Mouse (Mus musculus) lung, embryonic 15.5 days (tissue): ENCODE data around the gene Dot1l. TPM values are rescaled to one million over a fixed set of nuclear protein-coding genes. Genes with fewer than 3 reads are reported as not detected.
"Not testable (repeated sequence)": the region's sequence is repeated elsewhere in the genome, so short reads cannot be mapped to it uniquely, and the experiment has no call there.

Source experiments
- ATAC-seq: fragments of 200-750 bp; cut with Nextera tagmentation; 2 replicates; pipeline ENCODE4 v1.8.0; 2017; ENCODE audit warnings: moderate number of reproducible peaks, borderline replicate concordance; ENCODE audit not compliant: low FRiP score, low TSS enrichment; ENCODE audit errors: extremely low read depth
- H3K27ac ChIP-seq: fragments of 300-500 bp; sonication (generic); 2 replicates; pipeline ENCODE4 v1.5.1; 2015; ENCODE audit warnings: moderate library complexity, mild to moderate bottlenecking, inconsistent platforms
- H3K27me3 ChIP-seq: fragments of 300-500 bp; sonication (generic); 2 replicates; pipeline ENCODE4 v1.6.1; 2015; ENCODE audit warnings: inconsistent platforms
- H3K36me3 ChIP-seq: fragments of 300-500 bp; sonication (generic); 2 replicates; pipeline ENCODE4 v1.6.1; 2015; ENCODE audit warnings: inconsistent platforms
- H3K4me1 ChIP-seq: fragments of 300-500 bp; sonication (generic); 2 replicates; pipeline ENCODE4 v1.6.1; 2015; ENCODE audit warnings: inconsistent platforms
- H3K4me2 ChIP-seq: fragments of 300-500 bp; sonication (generic); 2 replicates; pipeline ENCODE4 v1.6.1; 2015; ENCODE audit warnings: inconsistent platforms, mild to moderate bottlenecking, moderate library complexity
- H3K4me3 ChIP-seq: fragments of 300-500 bp; sonication (generic); 2 replicates; pipeline ENCODE4 v1.5.1; 2015; ENCODE audit warnings: mild to moderate bottlenecking, inconsistent platforms
- H3K9ac ChIP-seq: fragments of 300-500 bp; sonication (generic); 2 replicates; pipeline ENCODE4 v1.6.1; 2015; ENCODE audit warnings: inconsistent platforms
- H3K9me3 ChIP-seq: fragments of 300-500 bp; sonication (generic); 2 replicates; pipeline ENCODE4 v1.6.1; 2016; ENCODE audit warnings: inconsistent platforms
- WGBS: fragments of 180-500 bp; shearing (Covaris S2); methylation state at CpG from one replicate; pipeline ENCODE4 v1.1.7; 2015; 5-methylcytosine and 5-hydroxymethylcytosine counted together
- polyA plus RNA-seq: library from polyadenylated mRNA; unstranded; fragments of >200 nt; fragmentation: Nextera tagmentation; extraction: Ambion mirVana; gene quantifications from 2 replicates; pipeline ENCODE4 v1.2.1, GENCODE M21; 2015

Dot1l gene
- polyA plus RNA-seq, 1 experiment from 2014 or later: 18.3 TPM

DNA sequence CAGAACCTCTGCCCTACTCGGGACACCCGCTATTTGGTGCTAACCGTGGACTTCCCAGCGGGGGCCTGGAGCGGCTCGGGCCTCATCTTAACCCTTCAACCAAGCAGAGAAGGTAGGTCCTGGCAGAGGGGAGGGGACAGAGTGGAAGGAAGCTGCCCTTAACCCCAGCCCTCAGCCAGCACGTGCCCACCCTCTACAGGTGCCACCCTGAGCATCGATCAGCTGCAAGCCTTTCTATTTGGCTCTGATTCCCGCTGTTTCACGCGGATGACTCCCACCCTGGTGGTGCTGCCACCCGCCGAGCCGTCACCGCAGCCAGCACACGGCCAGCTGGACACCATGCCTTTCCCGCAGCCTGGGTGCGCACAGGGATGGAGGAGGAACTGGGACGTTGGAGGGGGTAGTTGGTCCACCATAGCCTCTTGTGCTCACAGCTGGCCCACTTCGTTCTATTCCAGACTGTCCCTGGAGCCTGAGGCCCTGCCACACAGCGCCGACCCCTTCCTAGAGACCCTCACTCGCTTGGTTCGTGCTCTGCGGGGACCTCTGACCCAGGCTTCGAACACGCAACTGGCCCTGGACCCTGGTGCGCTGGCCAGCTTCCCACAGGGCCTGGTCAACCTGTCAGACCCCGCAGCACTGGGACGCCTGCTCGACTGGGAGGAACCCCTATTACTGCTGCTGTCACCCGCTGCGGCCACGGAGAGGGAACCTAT is 51.5 kb downstream of the Dot1l start:
- 41% methylated on average over 34 of the region's 34 CpGs for WGBS
- Histone ChIP-seq H3K27me3 (peaks cover 32% of the 10 kb centered on the region), H3K4me1 (peaks cover 36% of the 10 kb centered on the region), H3K9ac (peak overlapping the region; percentile 58), H3K27ac (peak overlapping the region; percentile 71), H3K4me3 (peak overlapping the region; percentile 42), H3K9me3 (no peaks in the 10 kb centered on the region), H3K36me3 (peaks cover 34% of the 10 kb centered on the region), H3K4me2 (peak overlapping the region; percentile 91)
- no peak for ATAC-seq

DNA sequence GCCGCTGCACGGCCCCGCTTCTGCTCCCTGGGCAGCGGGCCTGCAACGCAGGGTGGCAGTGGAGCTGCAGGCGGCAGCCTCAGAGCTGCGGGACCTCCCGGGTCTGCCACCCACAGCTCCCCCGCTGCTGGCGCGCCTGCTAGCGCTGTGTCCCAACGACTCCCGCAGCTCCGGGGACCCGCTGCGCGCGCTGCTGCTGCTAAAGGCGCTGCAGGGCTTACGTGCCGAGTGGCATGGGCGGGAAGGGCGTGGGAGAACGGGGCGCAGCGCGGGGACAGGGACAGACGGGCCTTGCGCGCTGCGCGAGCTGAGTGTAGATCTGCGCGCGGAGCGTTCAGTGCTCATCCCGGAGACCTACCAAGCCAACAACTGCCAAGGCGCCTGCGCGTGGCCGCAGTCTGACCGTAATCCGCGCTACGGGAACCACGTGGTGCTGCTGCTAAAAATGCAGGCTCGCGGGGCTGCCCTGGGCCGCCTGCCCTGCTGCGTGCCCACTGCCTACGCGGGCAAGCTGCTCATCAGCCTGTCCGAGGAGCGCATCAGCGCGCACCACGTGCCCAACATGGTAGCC is 52.1 kb downstream of the Dot1l start:
- peaks cover 27% of the 10 kb centered on the region for H3K36me3 ChIP-seq
- peaks cover 34% of the 10 kb centered on the region for H3K27me3 ChIP-seq
- no peaks in the 10 kb centered on the region for H3K9me3 ChIP-seq
- peak; percentile 63 for ATAC-seq
- H3K27ac ChIP-seq: peak overlapping the region; percentile 71
- H3K4me3 ChIP-seq: peak overlapping the region; percentile 42
- H3K9ac ChIP-seq: peak overlapping the region; percentile 58
- WGBS: 0% methylated on average over 55 of the region's 58 CpGs
- H3K4me2 ChIP-seq: peak overlapping the region; percentile 91
- peaks cover 36% of the 10 kb centered on the region for H3K4me1 ChIP-seq

GRCm38 (mm10) chr10:80808099-80808984 is 53.3 kb downstream of the Dot1l start:
- no peak for ATAC-seq
- Histone ChIP-seq H3K9ac (peak overlapping the region; percentile 33; the same call in 1 of the 2 replicates), H3K27ac (no peak overlapping the region), H3K36me3 (peaks cover 15% of the 10 kb centered on the region), H3K4me1 (peaks cover 36% of the 10 kb centered on the region), H3K9me3 (no peaks in the 10 kb centered on the region), H3K27me3 (peaks cover 36% of the 10 kb centered on the region), H3K4me2 (peak overlapping the region; percentile 91), H3K4me3 (peak overlapping the region; percentile 16)
- WGBS: 16% methylated on average over 40 of the region's 40 CpGs

GRCm38 (mm10) chr10:80808985-80809632 is 54.1 kb downstream of the Dot1l start:
- ATAC-seq: no peak
- H3K9me3 ChIP-seq: no peaks in the 10 kb centered on the region
- peak overlapping the region; percentile 16 for H3K4me3 ChIP-seq
- H3K4me1 ChIP-seq: peaks cover 36% of the 10 kb centered on the region
- H3K4me2 ChIP-seq: peak overlapping the region; percentile 47
- H3K9ac ChIP-seq: peak overlapping the region; percentile 33; the same call in 1 of the 2 replicates
- WGBS: 7% methylated on average over 17 of the region's 18 CpGs
- no peak overlapping the region for H3K27ac ChIP-seq
- peaks cover 8% of the 10 kb centered on the region for H3K36me3 ChIP-seq
- peaks cover 36% of the 10 kb centered on the region for H3K27me3 ChIP-seq

DNA sequence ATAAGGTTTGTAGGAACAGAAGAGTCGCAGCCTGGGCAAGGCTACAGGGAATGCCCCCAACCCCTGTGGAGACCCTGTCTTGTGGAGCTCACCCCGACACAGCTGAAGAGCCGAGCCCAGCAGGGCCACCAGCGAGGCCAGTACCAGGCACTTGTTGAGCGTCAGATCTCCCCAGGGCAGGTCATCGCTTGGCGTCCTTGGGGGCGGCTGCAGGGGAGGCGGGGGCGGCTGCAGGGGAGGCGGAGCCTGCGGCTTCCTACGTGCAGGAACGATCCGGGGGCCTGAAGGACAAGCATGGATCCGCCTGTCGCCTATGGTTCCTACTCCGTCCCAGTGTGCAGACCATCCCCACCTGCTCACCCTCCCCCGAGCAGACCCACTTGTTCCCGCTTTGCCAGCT is 55.1 kb downstream of the Dot1l start:
- 6% methylated on average over 20 of the region's 20 CpGs for WGBS
- peak overlapping the region; percentile 23 for H3K4me2 ChIP-seq
- no peak for ATAC-seq
- H3K9ac ChIP-seq: no peak overlapping the region
- no peak overlapping the region for H3K4me3 ChIP-seq
- peaks cover 36% of the 10 kb centered on the region for H3K4me1 ChIP-seq
- H3K36me3 ChIP-seq: no peaks in the 10 kb centered on the region
- H3K27ac ChIP-seq: no peak overlapping the region
- no peaks in the 10 kb centered on the region for H3K9me3 ChIP-seq
- H3K27me3 ChIP-seq: peaks cover 36% of the 10 kb centered on the region

DNA sequence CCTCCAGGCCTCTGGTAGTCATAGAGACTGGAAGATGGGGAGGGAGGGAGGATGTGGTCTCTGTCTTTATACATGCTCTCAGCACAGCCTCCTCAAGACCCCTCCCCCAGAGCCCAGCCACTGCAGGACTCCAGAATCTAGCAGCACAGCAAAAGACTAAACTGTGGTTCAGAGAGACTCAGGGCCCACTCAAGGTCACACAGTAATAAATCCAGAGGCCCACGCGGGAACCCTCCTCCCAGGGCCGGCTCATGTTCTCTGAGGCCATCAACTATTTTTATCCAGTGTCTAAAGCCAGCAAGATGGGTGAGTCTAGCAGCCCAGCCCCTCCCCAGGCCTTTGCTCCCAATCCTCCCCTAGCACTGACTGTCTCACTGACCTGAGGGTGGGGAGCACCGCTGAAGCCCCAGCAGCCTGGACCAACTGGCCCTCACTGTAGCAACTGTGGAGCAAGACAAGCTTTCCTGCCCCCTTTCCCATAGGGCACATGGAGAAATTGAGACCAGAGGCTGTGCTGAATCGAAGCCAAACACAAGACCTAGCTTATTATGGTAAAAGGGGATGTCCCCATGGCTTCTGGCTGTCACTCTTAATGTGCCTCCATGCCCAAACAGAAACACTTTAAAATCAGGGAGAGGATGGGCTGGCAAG is 57.5 kb downstream of the Dot1l start:
- H3K4me1 ChIP-seq: peaks cover 22% of the 10 kb centered on the region
- H3K4me3 ChIP-seq: no peak overlapping the region
- H3K9ac ChIP-seq: no peak overlapping the region
- no peak overlapping the region for H3K27ac ChIP-seq
- no peaks in the 10 kb centered on the region for H3K36me3 ChIP-seq
- no peaks in the 10 kb centered on the region for H3K9me3 ChIP-seq
- no peak for ATAC-seq
- H3K4me2 ChIP-seq: no peak overlapping the region
- WGBS: 35% methylated on average over 5 of the region's 5 CpGs
- H3K27me3 ChIP-seq: peaks cover 26% of the 10 kb centered on the region

DNA sequence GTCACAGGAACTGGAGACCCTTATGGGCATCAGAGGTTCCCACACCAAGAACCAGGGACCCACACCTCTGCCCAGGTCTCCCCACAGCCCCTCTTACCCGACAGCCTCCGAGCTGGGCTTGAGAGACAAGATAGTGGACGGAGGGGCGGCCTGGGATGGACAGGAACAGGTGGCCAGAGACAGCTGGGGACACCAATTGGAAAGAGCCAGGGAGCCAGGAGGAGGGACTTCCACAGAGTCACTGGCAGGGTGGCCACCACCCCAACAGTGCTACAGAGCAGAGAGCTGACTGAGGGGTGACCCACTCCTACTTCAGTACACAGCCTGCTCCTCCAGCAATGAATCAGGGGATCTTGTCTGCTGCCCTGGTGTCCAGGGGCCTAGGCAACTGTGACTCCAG is 58.4 kb downstream of the Dot1l start, which contains the start of gene Jsrp1:
Gene Jsrp1 (minus strand): TSS at position 133 of the 400 bp plus-strand sequence.
- Histone ChIP-seq H3K27me3 (peaks cover 23% of the 10 kb centered on the region), H3K4me1 (peaks cover 15% of the 10 kb centered on the region), H3K9me3 (no peaks in the 10 kb centered on the region), H3K36me3 (no peaks in the 10 kb centered on the region), H3K9ac (no peak within 1 kb of the TSS), H3K27ac (no peak within 1 kb of the TSS), H3K4me2 (no peak within 1 kb of the TSS), H3K4me3 (no peak within 1 kb of the TSS)
- ATAC-seq: no peak
- WGBS: 50% methylated on average over 4 of the region's 4 CpGs

GRCm38 (mm10) chr10:80814800-80815199 is 59.8 kb downstream of the Dot1l start:
- WGBS: 52% methylated on average over 7 of the region's 7 CpGs
- Histone ChIP-seq H3K9me3 (no peaks in the 10 kb centered on the region), H3K36me3 (no peaks in the 10 kb centered on the region)

GRCm38 (mm10) chr10:80816303-80816702 is 61.3 kb downstream of the Dot1l start:
- not testable (repeated sequence) for H3K36me3 ChIP-seq, H3K27ac ChIP-seq, ATAC-seq, H3K4me1 ChIP-seq, H3K9me3 ChIP-seq, H3K4me3 ChIP-seq, H3K4me2 ChIP-seq, H3K9ac ChIP-seq, H3K27me3 ChIP-seq
- WGBS: 76% methylated on average over 3 of the region's 3 CpGs

More at GRCm38 (mm10) chr10:80814800-80815199, 59.8 kb downstream of the Dot1l start:
- Histone ChIP-seq H3K9ac (no peak overlapping the region), H3K4me1 (peaks cover 4% of the 10 kb centered on the region; the same call in 1 of the 2 replicates), H3K4me2 (no peak overlapping the region), H3K27ac (no peak overlapping the region), H3K4me3 (no peak overlapping the region), H3K27me3 (peaks cover 9% of the 10 kb centered on the region)
- ATAC-seq: no peak

- Histone ChIP-seq H3K9ac (no peak overlapping the region), H3K27ac (no peak overlapping the region), H3K27me3 (0 out of 2 replicates have a peak, but pooled peaks cover 2% of the 10 kb centered on the region), H3K9me3 (no peaks in the 10 kb centered on the region), H3K4me3 (no peak overlapping the region), H3K4me2 (no peak overlapping the region), H3K36me3 (no peaks in the 10 kb centered on the region), H3K4me1 (no peaks in the 10 kb centered on the region)
- WGBS: 42% methylated on average over 2 of the region's 2 CpGs
- no peak for ATAC-seq
Measured at GRCm38 (mm10) chr10:80817164-80817563, 62.2 kb downstream of the Dot1l start.

DNA sequence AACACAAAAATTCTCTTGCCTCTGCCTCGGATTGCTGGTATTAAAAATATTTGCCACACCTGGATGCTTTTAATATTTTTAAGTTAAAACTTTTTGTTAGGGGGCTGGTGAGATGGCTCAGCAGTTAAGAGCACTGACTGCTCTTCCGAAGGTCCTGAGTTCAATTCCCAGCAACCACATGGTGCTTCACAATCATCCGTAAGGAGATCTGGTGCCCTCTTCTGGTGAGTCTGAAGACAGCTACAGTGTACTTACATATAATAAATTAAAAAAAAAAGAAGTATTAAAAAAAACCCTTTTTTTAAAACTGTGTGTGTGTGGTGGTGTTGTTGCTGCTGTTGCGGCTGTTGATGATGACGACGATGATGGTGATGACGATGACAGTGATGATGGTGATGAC is 62.9 kb downstream of the Dot1l start:
- H3K9me3 ChIP-seq, H3K4me2 ChIP-seq, H3K36me3 ChIP-seq, H3K4me1 ChIP-seq, H3K27ac ChIP-seq, H3K4me3 ChIP-seq, H3K9ac ChIP-seq, ATAC-seq, H3K27me3 ChIP-seq: not testable (repeated sequence)
- 84% methylated on average over 7 of the region's 7 CpGs for WGBS
